Mouse (Mus musculus) right cerebral cortex, postnatal 36 days (tissue): ENCODE measurements at regions not wholly inside any gene's neighbourhood (a gene's known extent, or its start where the extent isn't known, plus 50 kb on each side); places are given as distances from the start of the nearest gene placed in this dataset.

Experiments used
- DNase-seq, 2 experiments: peaks; one replicate each; pipeline ENCODE4 v3.0.0; 2022; ENCODE audit warnings: low spot score in 2 of 2, mixed read lengths in 1 of 2

DNA sequence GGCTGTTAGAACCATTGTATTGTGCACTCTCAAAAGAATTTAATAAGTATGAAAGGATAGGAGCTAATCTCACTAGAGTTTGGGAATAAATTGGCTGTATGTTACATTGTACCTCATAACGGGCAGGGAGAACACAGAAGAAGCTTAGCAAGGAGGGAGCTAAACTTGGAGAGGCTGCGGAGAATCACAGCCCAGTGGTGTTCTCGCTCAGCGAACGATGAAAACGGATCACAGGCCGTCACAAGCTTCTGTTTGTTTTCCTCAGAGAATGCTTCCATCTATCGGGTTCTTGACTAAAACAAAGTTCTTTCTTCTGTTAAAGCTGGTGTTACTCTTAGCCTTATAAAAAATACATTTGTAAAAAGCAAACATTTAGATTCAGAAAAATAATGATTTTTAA lies 178.2 kb upstream of the Rnd3 start:
- no peak for DNase-seq

DNA sequence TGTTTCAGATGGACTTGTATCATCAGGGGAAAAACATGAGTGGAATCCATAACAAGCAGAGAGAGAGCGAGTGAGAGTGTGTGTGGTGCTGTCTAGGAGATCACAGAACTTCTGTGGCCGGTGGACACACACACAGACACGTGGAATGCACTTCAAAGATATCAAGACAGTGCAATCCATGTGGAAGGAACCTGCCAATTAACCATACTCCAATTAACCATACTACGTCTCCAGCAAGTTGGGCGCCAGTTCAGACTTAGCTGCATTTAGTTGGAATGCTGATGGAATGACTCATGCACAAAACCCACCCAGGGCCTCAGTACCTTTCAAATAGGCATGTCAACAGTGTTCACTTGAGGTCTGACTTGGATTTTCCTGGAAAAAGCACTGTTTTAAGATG lies 172.8 kb upstream of the Rnd3 start:
- no peak for DNase-seq

DNA sequence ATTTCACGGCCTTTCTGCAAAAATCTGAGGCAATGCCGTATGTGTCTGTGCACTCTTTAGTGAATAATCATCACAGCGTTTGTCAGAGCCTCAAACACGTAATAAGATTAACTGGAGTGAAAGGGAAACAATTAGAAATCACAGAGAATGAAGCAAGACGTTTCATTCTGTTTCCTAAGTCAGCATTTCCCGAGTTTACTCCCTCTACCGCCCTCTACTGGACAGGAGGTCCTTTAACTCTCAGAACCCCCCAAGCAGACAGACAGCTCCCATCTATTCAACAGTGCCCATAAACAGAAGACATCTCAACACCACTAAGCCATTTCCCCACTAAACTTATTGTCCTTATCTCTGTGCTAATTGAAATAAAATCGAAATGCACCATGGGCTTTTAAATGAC lies 167.5 kb upstream of the Rnd3 start:
- DNase-seq = no peak

DNA sequence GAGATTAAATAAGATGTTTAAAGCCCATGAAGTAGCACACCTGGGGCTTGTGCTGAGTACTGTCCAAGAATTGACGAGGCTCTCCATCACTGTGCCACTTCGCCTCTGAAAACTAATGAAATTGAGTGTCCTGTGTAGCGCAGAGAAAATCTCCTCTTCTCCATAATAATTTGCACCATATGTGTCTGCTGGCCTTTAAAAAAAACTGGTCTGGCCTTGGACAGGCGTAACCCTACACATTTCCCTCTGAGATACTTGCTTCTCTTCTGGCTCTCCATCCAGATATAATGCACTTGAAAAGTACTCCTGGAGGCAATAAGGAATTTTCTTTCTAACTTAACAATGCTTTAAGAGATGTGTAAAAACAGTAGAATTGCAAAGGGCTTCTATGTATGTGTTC lies 164.5 kb upstream of the Rnd3 start:
- no peak for DNase-seq

DNA sequence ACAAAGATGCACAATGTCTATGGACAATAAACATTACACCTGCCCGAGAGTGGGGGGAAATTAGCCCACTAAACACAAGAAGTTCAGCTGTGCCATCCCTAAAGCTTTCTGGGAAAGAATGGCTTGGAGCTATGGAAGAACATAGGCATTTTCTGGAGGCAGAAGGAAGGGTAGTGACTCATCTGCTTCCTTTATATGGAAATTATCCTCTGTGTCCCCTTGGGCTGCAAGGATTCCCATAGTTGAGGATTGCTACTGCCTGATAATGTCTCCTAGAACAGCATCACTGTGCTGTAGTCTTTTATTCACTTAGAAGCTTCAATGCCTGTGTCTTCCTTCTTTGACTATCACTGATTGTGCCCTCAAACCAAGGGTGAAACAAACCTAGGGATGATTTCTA lies 157.3 kb upstream of the Rnd3 start:
- DNase-seq = no peak

DNA sequence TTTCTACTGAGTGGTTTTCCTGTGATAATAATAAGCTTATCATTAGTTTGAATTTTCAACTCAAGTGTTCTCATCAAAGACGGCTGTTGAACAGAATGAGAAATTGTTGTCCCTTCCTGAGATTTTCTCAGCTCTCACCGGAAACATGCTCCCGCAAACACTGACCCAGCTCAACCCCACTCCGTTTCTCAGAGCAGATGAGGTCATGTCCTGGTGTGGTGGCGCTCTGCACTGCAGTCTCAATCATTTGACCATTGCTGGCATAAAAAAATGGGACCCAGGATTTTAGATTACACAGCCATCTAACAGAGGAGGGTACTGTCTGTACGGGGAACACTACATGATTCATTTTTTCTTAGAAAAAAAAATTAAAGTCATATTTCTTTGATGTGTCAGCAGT lies 156.5 kb upstream of the Rnd3 start:
- no peak for DNase-seq

DNA sequence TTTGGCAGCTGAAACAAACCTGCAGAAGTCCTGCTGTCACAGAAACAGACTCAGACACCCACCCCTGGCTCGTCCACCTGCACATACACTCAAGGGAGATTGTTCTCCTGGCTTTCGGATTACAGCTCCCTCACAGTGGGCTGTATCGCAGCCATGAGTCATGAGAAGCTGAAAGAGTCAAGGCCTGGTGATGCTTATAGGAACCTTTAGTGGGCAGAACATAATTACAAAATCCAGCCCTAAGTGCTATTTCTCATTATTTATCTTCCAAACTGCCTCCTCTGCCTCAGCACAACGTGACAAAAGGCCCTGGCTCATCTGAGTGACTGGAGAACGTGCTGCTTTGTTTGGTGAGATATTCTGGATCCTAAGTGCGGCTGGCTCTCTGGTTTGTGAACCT lies 155.8 kb upstream of the Rnd3 start:
- DNase-seq = no peak

DNA sequence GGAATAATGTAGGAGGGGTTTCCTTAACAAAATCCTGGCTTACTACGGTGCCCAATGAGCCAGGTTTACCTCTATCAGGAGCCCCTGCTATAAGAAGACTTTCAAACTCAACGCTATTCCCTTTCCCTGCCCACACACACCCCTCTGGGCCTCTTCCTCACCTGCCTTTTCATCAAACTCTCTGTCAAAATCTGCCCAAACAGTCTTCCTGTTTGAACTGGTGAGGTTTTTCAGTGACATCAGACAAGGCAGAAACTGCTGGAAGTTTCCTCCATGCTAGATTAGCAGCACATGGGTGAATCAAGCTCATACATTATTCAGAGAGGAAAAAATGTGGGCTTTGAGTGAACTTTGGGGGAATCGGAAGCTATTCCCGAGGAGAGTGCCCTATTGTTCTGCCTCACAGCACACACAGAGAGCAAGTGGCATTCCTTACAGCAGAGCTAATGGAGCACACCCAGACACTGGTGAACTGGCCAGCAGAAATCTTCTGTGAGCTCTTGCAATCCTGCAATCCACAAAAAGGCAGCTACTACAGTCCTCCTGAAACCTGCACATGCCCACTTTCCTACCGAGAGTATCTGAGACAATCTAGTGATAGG lies 141.8 kb upstream of the Rnd3 start:
- no peak for DNase-seq

DNA sequence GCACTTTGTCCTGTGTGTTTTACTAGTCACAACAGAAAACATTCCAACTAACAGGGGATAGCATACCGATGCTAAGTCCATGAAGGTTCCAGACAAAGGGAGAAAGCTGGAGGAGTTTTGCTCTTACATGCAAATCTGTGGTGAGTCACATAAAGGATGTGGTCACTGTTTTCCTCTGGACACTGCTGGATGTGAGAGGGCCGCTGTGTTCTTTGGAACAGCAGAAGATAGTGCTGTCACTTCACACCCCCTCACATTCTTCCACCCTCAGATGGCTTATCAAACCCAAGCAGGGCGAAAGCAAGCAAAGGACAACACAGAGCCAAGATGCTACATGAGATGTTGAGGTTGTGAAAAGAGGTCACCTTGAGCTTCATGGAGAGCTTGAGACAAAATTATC lies 139.8 kb upstream of the Rnd3 start:
- no peak for DNase-seq

DNA sequence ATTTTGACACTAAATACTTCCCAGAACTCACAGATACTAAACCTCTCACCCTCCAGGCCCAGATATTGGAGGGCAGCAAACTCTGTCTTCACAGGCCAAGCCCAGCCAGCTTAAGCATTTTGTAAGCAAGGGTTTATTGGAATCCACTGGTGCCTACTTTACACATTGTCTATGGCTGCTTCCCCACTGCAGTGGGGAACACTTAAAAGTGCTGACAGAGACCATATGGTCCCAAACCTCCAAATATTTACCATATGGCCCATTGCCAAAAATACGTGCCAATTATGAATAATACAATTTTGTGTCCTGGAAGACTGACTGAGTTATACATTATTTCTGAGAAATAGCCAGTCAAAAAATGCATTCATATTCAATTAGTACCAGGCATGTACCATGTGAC lies 136.7 kb upstream of the Rnd3 start:
- no peak for DNase-seq

DNA sequence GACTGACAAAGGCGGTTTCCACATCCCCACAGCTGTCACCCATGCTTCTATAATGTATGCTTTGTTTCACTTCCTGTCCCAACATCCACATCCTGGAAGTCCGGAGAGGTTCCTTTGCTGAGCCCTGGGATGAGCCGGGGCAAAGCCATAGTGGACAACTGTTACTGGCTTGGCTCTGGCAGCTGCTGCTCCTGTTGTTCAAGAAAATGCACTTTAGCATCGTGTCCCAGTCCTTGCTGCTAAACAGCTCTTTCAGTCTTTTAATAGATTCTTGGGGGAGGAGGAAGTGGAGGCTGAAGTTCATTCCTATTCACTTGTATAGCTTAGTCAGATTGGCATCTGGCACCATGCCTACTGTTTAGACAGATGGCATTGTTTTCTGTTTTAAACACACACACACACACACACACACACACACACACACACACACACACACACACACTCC lies 135.9 kb upstream of the Rnd3 start:
- DNase-seq = peak; percentile 4 to 9

DNA sequence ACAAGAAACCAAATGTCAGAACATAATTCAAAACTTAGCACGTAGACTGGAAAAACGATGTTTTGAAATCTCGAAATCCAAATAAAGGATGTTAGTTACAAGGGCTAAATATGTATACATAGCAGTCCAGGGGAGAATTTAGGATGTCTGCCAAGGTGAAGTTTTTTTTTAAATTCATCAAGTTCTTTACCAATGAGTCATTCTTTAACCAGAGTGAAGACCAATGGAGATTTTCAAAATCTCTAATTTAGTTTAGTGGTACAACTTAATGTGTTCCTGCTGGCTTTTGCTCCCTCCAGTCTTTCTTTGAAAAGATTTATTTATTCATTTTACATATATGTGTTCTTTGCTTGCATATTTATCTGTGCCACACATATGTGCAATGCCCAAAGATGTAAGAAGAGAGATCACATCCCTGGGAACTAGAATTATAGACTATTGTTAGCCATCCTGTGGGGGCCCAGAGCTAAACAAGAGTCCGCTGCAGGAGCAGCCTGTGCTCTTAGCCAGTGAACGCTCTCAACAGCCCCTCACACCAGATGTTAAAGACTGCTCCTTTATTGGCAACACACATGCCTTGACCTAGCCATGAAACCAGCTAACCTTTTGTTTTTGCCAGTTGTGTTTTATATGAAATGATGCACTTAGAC lies 130.6 kb upstream of the Rnd3 start:
- no peak for DNase-seq

DNA sequence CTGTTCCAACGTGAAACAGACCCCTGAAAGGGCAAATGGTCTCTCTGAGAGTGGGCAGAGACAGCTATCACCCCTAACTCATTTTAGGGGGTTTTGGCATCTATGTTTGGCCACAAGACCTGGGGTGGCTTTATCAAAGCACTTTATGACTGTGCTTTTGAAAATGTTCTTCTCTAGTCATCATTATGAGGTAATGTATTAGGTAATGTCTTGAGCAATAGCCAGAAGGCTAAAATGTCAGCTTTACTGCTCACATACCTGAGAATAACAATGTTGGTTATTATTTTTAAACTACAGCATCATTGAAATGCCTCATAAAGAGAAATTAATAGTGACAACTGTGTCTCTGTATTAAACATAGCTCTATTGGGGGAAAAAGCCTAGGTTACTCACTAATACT lies 129.9 kb upstream of the Rnd3 start:
- DNase-seq = no peak

DNA sequence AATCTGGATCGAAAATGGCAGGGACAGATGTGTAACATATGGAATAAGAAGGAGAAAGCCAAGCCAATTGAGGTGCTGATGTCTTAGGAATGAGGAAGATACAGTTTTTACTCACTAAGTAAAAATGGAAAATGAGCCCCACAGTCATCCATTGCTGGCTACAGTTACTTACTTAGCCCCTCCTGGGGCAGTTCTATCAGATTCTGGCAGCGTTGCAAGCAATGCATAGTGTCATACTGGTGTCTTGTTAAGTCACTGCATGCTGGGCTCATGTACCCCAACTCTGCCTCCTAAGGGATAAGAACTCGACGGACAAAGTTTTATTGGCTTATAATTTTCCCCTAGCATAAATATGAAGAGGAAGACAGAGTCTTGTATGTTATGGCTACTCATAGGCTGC lies 129.4 kb upstream of the Rnd3 start:
- DNase-seq = no peak

DNA sequence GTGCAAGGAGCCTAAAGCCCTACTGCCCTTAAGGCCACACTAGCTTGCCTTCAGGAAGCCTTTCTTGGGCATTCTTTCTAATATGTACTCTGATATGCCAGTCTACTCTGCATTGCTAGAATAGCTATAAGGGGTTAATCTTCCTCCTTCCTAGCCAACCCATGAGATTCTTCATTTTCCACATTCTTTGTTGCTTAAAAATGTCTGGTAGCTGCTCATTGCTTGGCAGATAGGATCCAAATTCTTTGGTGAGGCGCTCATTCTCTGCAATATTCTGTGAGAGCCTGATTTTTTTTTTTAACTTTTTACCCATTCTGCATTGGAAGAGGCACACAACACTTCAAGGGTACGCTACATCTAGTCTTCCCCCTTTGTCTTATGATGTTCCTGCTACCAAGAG lies 127.7 kb upstream of the Rnd3 start:
- DNase-seq = no peak

DNA sequence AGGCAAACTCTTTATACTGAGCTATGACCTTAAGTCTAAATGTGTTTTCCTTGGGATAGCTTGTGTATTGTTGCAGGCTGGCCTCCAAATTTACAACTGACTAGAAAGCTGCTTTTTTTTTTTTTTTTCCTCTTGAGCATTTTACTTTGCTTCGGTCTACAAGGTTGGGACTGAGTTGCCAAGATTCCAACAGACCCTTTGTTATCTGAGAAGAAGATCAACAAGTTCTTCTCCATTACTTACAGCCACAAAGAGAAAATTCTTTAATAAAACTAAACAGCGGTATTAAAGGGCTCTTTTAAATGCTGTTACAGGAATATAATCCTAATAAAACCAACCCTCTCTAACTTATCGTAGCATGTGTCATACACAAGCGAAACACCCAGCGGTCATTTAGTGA lies 124.4 kb upstream of the Rnd3 start:
- no peak for DNase-seq

DNA sequence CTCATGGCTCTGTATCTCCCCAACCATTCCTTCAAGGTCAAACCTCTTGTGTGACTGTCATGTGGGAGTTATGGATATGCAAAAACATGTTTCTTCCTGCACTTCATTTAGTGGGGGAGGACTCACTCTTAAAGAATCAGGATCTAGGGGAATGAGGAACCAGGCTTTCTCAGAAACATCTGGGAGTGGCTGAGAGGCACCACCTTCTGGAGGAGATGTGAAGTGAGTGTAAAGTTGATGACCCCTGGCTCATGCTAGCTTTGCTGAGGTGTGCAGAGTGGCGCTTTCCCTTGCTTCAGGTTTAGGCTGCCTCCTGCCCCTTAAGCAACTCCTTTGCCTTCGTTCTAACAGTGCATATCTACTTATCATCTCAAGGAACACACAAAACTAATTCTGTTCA lies 119.6 kb upstream of the Rnd3 start:
- DNase-seq = no peak

DNA sequence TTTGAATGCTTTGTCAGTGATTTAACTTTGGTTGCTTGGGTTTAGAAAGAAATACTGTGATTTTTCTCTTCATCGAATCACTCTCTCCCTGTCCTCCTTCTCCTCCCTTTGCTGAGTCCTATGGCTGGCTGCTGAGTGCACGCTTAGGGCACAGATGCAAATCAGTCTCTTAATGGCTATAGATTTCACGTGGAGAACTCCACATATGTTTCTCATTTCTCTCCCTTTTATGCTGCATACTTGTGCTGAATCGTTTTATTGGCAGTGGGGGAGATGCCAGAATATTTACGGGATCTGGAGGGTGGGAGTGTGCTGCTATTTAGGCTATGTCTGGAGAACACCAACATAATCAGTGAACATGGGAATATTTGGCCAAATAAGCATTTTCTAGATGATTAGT lies 118.8 kb upstream of the Rnd3 start:
- no peak for DNase-seq

DNA sequence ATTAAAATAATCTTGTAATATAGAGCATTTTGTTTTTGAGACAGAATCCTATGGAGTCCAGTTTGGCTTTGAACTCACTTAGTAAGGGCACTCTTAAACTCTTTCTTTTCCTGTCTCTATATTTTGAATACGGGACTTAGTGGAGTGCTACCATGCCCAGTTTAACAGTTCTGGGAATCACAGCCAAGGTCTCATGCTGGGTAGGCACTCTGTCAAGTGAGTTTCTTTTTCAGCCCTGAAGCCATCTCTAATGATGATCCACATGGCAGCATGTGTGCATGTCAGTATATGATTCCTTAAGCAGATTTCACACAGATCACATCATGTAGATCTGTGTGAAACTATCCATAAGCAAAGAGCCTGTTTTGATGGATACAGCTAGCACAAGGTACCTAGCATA lies 113.6 kb upstream of the Rnd3 start:
- no peak for DNase-seq

DNA sequence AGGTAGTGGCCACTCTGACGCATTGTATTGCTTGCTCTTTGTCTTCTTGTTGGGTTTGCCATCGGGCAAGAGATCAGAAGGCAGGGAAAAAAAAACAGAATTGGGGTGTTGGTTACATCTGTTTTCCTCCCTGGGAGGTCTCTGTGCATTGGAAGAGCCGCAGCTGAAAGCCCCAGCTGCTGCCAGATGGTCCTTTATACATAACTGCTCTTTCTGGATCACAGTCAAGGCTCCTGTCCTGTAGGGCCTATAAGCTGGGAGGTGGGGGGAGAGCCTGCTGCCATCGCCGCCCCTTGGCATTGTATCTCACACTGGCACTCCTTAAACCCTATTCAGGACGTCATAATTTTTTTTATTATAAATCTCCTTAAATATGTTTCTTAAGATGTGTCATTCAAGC lies 101.9 kb upstream of the Rnd3 start:
- DNase-seq = no peak

DNA sequence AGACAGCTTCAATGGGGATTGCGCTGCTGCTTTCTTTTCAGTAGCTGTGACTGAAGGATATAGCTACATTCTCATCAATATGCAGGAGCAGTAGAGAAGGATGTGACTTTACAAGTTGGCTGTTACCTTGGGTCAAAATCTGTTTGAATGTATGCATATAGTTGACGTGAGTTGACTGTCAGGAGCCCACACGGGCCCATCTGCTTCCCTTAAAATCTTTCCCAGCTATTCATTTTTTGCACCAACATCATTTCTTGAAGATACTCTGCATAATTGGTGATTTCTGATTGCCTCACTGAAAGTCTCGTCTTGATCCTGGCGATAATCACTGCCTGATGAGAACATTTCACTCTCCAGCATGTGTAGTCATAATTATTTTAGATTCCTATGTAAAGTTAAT lies 92.7 kb upstream of the Rnd3 start:
- peak in 1 of 2 experiments; percentile 3 for DNase-seq

DNA sequence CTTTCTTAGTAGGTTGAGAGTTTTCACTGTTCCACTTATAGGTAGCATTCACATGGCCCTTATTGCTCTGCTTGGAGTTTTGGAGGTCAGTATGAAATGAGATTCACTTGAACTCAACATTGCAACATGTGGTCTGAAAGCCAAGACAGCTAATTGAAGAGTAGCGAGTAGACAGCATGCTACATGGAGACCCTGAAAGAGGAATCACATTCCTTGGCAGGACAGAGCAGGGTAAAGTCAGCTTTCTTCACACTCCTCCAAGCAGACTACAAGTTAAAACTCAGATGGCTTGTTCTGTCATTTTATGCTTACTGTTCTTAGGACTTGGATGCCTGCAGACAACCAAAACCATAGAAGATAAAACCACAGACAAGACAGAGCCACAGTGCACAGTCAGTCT lies 91.1 kb upstream of the Rnd3 start:
- DNase-seq = no peak

DNA sequence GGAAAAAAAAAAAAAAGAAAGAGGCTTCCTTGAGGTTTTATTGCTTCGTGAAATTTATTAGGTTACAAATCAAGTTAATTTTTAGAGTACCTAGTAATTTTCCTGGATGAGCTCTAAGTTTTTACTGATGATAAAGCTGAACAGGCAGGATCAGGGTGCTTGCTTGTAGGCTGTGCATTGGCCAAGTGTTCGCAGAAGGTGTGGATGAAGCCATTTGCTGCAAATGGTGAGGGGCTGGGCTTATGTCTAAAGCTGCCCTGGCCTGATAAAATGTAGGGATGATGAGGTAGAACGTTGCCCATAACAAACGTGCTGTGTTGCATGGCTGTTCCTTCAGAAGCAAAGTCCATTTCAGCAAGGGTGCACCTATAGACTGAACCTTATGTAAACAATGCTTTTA lies 90.1 kb upstream of the Rnd3 start:
- no peak for DNase-seq
